Comparison of ENCODE assay signal across 8 mouse cellular contexts in genomic region chr7:121077829-121078228, GRCm38 (mm10). TPM values are rescaled to one million over a fixed set of nuclear protein-coding genes. Genes with fewer than 3 reads are reported as not detected.
DNase-seq lines count a peak whose midpoint lies in the region; ATAC-seq lines count a peak whose summit lies in the region.

No protein-coding gene starts in this region.

- peak; percentile 14 to 45 for DNase-seq in CD8-positive naive resting alpha-beta T cell, adult 2 months (ENCODE audit: low read depth in 2 of 2, low spot score in 2 of 2)
- DNase-seq in adrenal gland, adult 2 months, result peak; percentile 65
- peak; percentile 43 for DNase-seq in embryo, embryonic 11.5 days (ENCODE audit: low read depth, low spot score)
- DNase-seq in gastrocnemius, postnatal 25 days, result peak; percentile 26
- peak; percentile 54 for DNase-seq in neural tube, embryonic 11.5 days (ENCODE audit: low spot score)
- DNase-seq in urinary bladder, postnatal 25 days (ENCODE audit: low spot score), result peak; percentile 16

- ATAC-seq in kidney, embryonic 14.5 days (ENCODE audit: low FRiP score, low TSS enrichment), result peak; percentile 76
- ATAC-seq in limb, embryonic 12.5 days (ENCODE audit: insufficient number of reproducible peaks, insufficient read depth, low FRiP score, low TSS enrichment, low read depth), result peak; percentile 54; the same call in 1 of the 2 replicates
- ATAC-seq in neural tube, embryonic 11.5 days (ENCODE audit: insufficient read depth, low FRiP score, low TSS enrichment), result peak; percentile 65; the same call in 1 of the 2 replicates

- H3K27ac ChIP-seq in kidney, embryonic 14.5 days (ENCODE audit: low read depth, low read length), result no peak overlapping the region
- H3K27ac ChIP-seq in limb, embryonic 12.5 days, result peak overlapping the region; percentile 17; the same call in 1 of the 2 replicates
- H3K27ac ChIP-seq in neural tube, embryonic 11.5 days (ENCODE audit: low read depth, low read length), result no peak overlapping the region

- H3K36me3 ChIP-seq in kidney, embryonic 14.5 days (ENCODE audit: control insufficient read depth, insufficient read depth, low read length), result peaks cover 32% of the 10 kb centered on the region
- H3K36me3 ChIP-seq in limb, embryonic 12.5 days, result peaks cover 63% of the 10 kb centered on the region
- peaks cover 10% of the 10 kb centered on the region for H3K36me3 ChIP-seq in neural tube, embryonic 11.5 days (ENCODE audit: control insufficient read depth, insufficient read depth, low read length)

- peaks cover 5% of the 10 kb centered on the region; the same call in 1 of the 2 replicates for H3K4me1 ChIP-seq in kidney, embryonic 14.5 days (ENCODE audit: control insufficient read depth, insufficient read depth, low read length)
- H3K4me1 ChIP-seq in limb, embryonic 12.5 days (replicated peaks), result peaks cover 7% of the 10 kb centered on the region; the same call in 1 of the 2 replicates
- H3K4me1 ChIP-seq in neural tube, embryonic 11.5 days (ENCODE audit: control insufficient read depth, insufficient read depth, low read length), result no peaks in the 10 kb centered on the region

- H3K27me3 ChIP-seq in kidney, embryonic 14.5 days (ENCODE audit: control insufficient read depth, insufficient read depth, low read length), result no peaks in the 10 kb centered on the region
- H3K27me3 ChIP-seq in limb, embryonic 12.5 days, result no peaks in the 10 kb centered on the region
- H3K27me3 ChIP-seq in neural tube, embryonic 11.5 days (ENCODE audit: control insufficient read depth, insufficient read depth, low read length), result no peaks in the 10 kb centered on the region

- H3K4me3 ChIP-seq in kidney, embryonic 14.5 days (ENCODE audit: low read length), result no peak overlapping the region
- no peak overlapping the region for H3K4me3 ChIP-seq in limb, embryonic 12.5 days (replicated peaks)
- H3K4me3 ChIP-seq in neural tube, embryonic 11.5 days (ENCODE audit: low read depth, low read length), result no peak overlapping the region

- H3K9me3 ChIP-seq in kidney, embryonic 14.5 days (ENCODE audit: control insufficient read depth, low read length), result no peaks in the 10 kb centered on the region
- peaks cover 6% of the 10 kb centered on the region; the same call in 1 of the 2 replicates for H3K9me3 ChIP-seq in limb, embryonic 12.5 days
- H3K9me3 ChIP-seq in neural tube, embryonic 11.5 days (ENCODE audit: control insufficient read depth, low read length), result no peaks in the 10 kb centered on the region

- no peak overlapping the region for H3K9ac ChIP-seq in kidney, embryonic 14.5 days (ENCODE audit: low read depth, low read length)
- H3K9ac ChIP-seq in limb, embryonic 12.5 days (replicated peaks), result no peak overlapping the region
- no peak overlapping the region for H3K9ac ChIP-seq in neural tube, embryonic 11.5 days (ENCODE audit: low read length)

- 26% methylated on average over 5 of the region's 5 CpGs for WGBS in kidney, embryonic 14.5 days
- 25% methylated on average over 5 of the region's 5 CpGs for WGBS in limb, embryonic 12.5 days
- 26% methylated on average over 5 of the region's 5 CpGs for WGBS in neural tube, embryonic 11.5 days

- no peak overlapping the region for H3K4me2 ChIP-seq in kidney, embryonic 14.5 days (replicated peaks; ENCODE audit: low read depth, low read length)
- H3K4me2 ChIP-seq in limb, embryonic 12.5 days, result no peak overlapping the region
- H3K4me2 ChIP-seq in neural tube, embryonic 11.5 days (ENCODE audit: low read depth), result no peak overlapping the region

RNA-seq across cellular contexts. Expression of gene Igsf6, which starts 3.5 kb away (rescaled TPM):
- 1 to 10 TPM; 1.8 to 2.7 TPM for total RNA-seq in adrenal gland, adult 2 months (2021)
- polyA plus RNA-seq in adrenal gland, adult 2 months (2012; rRNA removed), result 0.44 and 0.45 TPM in 2 replicates
- under 1 TPM; 0.28 to 0.43 TPM for total RNA-seq in gastrocnemius, postnatal 25 days (2021)
- 1.4 and 1.7 TPM in 2 replicates for polyA plus RNA-seq in kidney, embryonic 14.5 days (2014; fragmentation: Nextera tagmentation; extraction: Ambion mirVana)
- polyA plus RNA-seq in limb, embryonic 12.5 days (2016; fragmentation: Nextera tagmentation; extraction: Ambion mirVana), result 0.79 and 1.3 TPM in 2 replicates
- polyA plus RNA-seq in neural tube, embryonic 11.5 days (2014; fragmentation: Nextera tagmentation; extraction: Ambion mirVana), result 1.2 and 1.3 TPM in 2 replicates

RNA-seq across cellular contexts. Expression of gene Otoa, which starts 3.6 kb away (rescaled TPM):
- total RNA-seq in adrenal gland, adult 2 months (2021), result under 1 TPM; 0.35 to 0.58 TPM
- 0.61 and 0.82 TPM in 2 replicates for polyA plus RNA-seq in adrenal gland, adult 2 months (2012; rRNA removed)
- under 1 TPM; 0.13 to 0.33 TPM for total RNA-seq in gastrocnemius, postnatal 25 days (2021)
- polyA plus RNA-seq in kidney, embryonic 14.5 days (2014; fragmentation: Nextera tagmentation; extraction: Ambion mirVana), result not detected in 2 replicates
- polyA plus RNA-seq in limb, embryonic 12.5 days (2016; fragmentation: Nextera tagmentation; extraction: Ambion mirVana), result 0.36 TPM in 1 of 2 replicates, not detected in the other
- 0.23 TPM in 1 of 2 replicates, not detected in the other for polyA plus RNA-seq in neural tube, embryonic 11.5 days (2014; fragmentation: Nextera tagmentation; extraction: Ambion mirVana)

RNA-seq across cellular contexts. Expression of gene Mettl9, which starts 43.6 kb away (rescaled TPM):
- 100 to 1,000 TPM in 1 of 2 experiments, 10 to 100 TPM in 1; 83.6 to 118 TPM for total RNA-seq in adrenal gland, adult 2 months (2021)
- polyA plus RNA-seq in adrenal gland, adult 2 months (2012; rRNA removed), result 40.2 and 44.5 TPM in 2 replicates
- 10 to 100 TPM; 20.1 to 21.4 TPM for total RNA-seq in gastrocnemius, postnatal 25 days (2021)
- 189 and 203 TPM in 2 replicates for polyA plus RNA-seq in kidney, embryonic 14.5 days (2014; fragmentation: Nextera tagmentation; extraction: Ambion mirVana)
- polyA plus RNA-seq in limb, embryonic 12.5 days (2016; fragmentation: Nextera tagmentation; extraction: Ambion mirVana), result 309 and 334 TPM in 2 replicates
- 233 and 246 TPM in 2 replicates for polyA plus RNA-seq in neural tube, embryonic 11.5 days (2014; fragmentation: Nextera tagmentation; extraction: Ambion mirVana)
